8 mouse cellular contexts compared by ENCODE assay signal in the genomic region with DNA sequence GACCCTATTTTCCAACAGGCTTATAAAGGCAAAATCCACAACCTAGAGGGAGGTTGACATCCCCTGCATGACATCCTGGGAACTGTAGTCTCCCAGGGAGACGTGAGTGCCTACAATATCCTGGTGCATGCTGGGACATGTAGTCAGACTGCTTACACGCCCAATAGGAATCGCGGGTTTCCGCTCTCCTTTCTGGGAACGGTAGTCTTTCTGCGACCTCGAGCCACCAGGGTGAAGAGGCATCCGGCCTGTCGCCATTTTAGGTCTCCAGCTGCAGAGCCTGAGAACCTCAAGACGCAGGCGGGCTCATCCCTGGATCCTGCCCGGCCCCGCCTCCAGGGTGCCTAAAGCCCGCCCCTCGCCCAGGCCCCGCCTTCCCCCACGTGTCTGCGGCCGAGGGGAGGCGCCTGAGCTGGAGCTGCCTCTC. TPM values are rescaled to one million over a fixed set of nuclear protein-coding genes. Genes with fewer than 3 reads are reported as not detected.
DNase-seq lines count a peak whose midpoint lies in the region; ATAC-seq lines count a peak whose summit lies in the region.
"Not testable (repeated sequence)": the region's sequence is repeated elsewhere in the genome, so short reads cannot be mapped to it uniquely, and the experiment has no call there.

TSS of gene Catspere2 (plus strand) at position 400 of the 427 bp plus-strand sequence.

- H3K27ac ChIP-seq in hindbrain, embryonic 14.5 days: peak within 1 kb of the TSS; percentile 58; the same call in 1 of the 2 replicates

- not testable (repeated sequence) for H3K36me3 ChIP-seq in hindbrain, embryonic 14.5 days (replicated peaks; ENCODE audit: control insufficient read depth, insufficient read depth)

- peak within 1 kb of the TSS; percentile 46 for H3K4me2 ChIP-seq in hindbrain, embryonic 14.5 days (replicated peaks)

- not testable (repeated sequence) for H3K9me3 ChIP-seq in hindbrain, embryonic 14.5 days (ENCODE audit: control insufficient read depth, low read length)

- H3K27me3 ChIP-seq in hindbrain, embryonic 14.5 days (ENCODE audit: control insufficient read depth, insufficient read depth, low read length): not testable (repeated sequence)

- not testable (repeated sequence) for H3K4me1 ChIP-seq in hindbrain, embryonic 14.5 days (replicated peaks; ENCODE audit: control insufficient read depth, insufficient read depth, low read length)

- peak; percentile 99 for DNase-seq in R1 (ENCODE audit: low read depth, low spot score)
- peak; percentile 97 for DNase-seq in cerebellum, postnatal 25 days
- peak; percentile 93 to 96 for DNase-seq in frontal cortex, postnatal 25 days (ENCODE audit: low spot score in 2 of 2)
- peak; percentile 92 for DNase-seq in hindbrain, embryonic 14.5 days (ENCODE audit: low spot score)
- peak; percentile 98 for DNase-seq in layer of hippocampus, postnatal 36 days
- DNase-seq in lung, postnatal 36 days: peak; percentile 99
- peak; percentile 98 for DNase-seq in retina, postnatal 1 day
- peak; percentile 99 to 100 for DNase-seq in urinary bladder, adult 18-20 months (ENCODE audit: low spot score in 2 of 2)

- peak within 1 kb of the TSS; percentile 47 for H3K4me3 ChIP-seq in hindbrain, embryonic 14.5 days (replicated peaks; ENCODE audit: low read length)

- ATAC-seq in hindbrain, embryonic 14.5 days (ENCODE audit: low FRiP score): peak; percentile 98

- 0% methylated on average over 21 of the region's 21 CpGs for WGBS in hindbrain, embryonic 14.5 days

- H3K9ac ChIP-seq in hindbrain, embryonic 14.5 days: peak within 1 kb of the TSS; percentile 59

RNA-seq across cellular contexts. Expression of gene Catspere2, which starts in this region (rescaled TPM):
- polyA plus RNA-seq in hindbrain, embryonic 14.5 days (2014; fragmentation: Nextera tagmentation; extraction: Ambion mirVana): 0.29 and 0.56 TPM in 2 replicates
- 1 to 10 TPM; 4.8 to 5.2 TPM for total RNA-seq in layer of hippocampus, postnatal 36 days (2021)

Comparison
In these comparisons a context has a peak if more than half of its experiments do, and no peak if none do; other contexts are left out.
1. Peak in every context shown above with its lines: DNase-seq, ATAC-seq, H3K4me3 ChIP-seq and H3K27ac ChIP-seq.
2. Peak in DNase-seq, ATAC-seq, H3K4me3 ChIP-seq, H3K27ac ChIP-seq, H3K9ac ChIP-seq and H3K4me2 ChIP-seq in hindbrain, embryonic 14.5 days; RNA of the gene not detected or under 1 TPM.